Mouse (Mus musculus): ENCODE results near the gene Sp1. TPM values are rescaled to one million over a fixed set of nuclear protein-coding genes. Genes with fewer than 3 reads are reported as not detected.

Sp1 gene
- polyA plus RNA-seq, 1 experiment = 13.4 TPM

- Histone ChIP-seq H3K4me3 (ENCODE audit: insufficient read depth, poor library complexity, severe bottlenecking) (peak within 1 kb of the TSS; percentile 55), H3ac (ENCODE audit: control insufficient read depth, insufficient read length, low read depth) (peak within 1 kb of the TSS; percentile 50), H3K27me3 (ENCODE audit: control insufficient read depth, insufficient read depth, insufficient read length) (no peaks in the 10 kb centered on the region), H3K79me2 (ENCODE audit: control insufficient read depth, insufficient read depth) (peaks cover 35% of the 10 kb centered on the region), H3K36me3 (ENCODE audit: control insufficient read depth, insufficient read depth) (peaks cover 16% of the 10 kb centered on the region), H3K79me3 (ENCODE audit: low read depth) (peaks cover 14% of the 10 kb centered on the region)
- TF ChIP-seq CEBPB (IDR thresholded peaks at IDR 0.05; ENCODE audit: low read depth) (peak; percentile 95), MAX (IDR thresholded peaks at IDR 0.05) (peak; percentile 39), FOSL1 (IDR thresholded peaks at IDR 0.05; ENCODE audit: insufficient read depth, low read length, poor library complexity, severe bottlenecking) (no peak), MYOG (IDR thresholded peaks at IDR 0.05; ENCODE audit: control insufficient read depth, extremely low read depth, insufficient read length) (no peak), MYOD1 (IDR thresholded peaks at IDR 0.05; ENCODE audit: control insufficient read depth, insufficient read length, low read depth) (no peak), CTCF (IDR thresholded peaks at IDR 0.05; ENCODE audit: control insufficient read depth, insufficient read depth, insufficient read length) (peak; percentile 9), USF1 (IDR thresholded peaks at IDR 0.05; ENCODE audit: low read depth) (peak; percentile 30)
Observed at GRCm38 (mm10) chr15:102458904-102459317, 53.0 kb downstream of the Sp1 start, which contains the start of gene Prr13. Gene Prr13, plus strand, starts transcription at chr15:102459028.

DNA sequence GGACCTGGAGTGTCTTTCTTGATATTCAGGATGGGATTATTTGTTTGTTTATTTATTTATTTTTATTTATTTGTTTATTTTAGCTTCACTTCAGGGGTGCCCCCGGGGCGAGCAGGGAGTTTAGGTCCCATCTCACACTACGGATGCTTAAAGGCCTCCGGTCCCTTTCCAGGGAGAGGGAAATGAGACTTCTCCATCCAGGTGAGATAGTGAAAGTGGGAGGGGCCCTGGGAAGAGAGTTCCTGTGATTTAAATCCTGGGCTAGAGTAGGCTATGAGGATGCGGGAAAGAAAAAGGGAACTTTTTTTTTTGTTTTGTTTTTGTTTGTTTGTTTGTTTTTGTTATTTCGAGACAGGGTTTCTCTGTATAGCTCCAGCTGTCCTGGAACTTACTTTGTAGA, 53.4 kb downstream of the Sp1 start:
- peaks cover 35% of the 10 kb centered on the region for H3K79me2 ChIP-seq (ENCODE audit: control insufficient read depth, insufficient read depth)
- H3K27me3 ChIP-seq (ENCODE audit: control insufficient read depth, insufficient read depth, insufficient read length) = no peaks in the 10 kb centered on the region
- H3K79me3 ChIP-seq (ENCODE audit: low read depth) = peaks cover 14% of the 10 kb centered on the region
- peaks cover 16% of the 10 kb centered on the region for H3K36me3 ChIP-seq (ENCODE audit: control insufficient read depth, insufficient read depth)
- no peak for TF ChIP-seq MYOD1 (IDR thresholded peaks at IDR 0.05; ENCODE audit: control insufficient read depth, insufficient read length, low read depth)
- TF ChIP-seq CTCF (IDR thresholded peaks at IDR 0.05; ENCODE audit: control insufficient read depth, insufficient read depth, insufficient read length) = no peak
- no peak for TF ChIP-seq MAX (IDR thresholded peaks at IDR 0.05)
- no peak for TF ChIP-seq USF1 (IDR thresholded peaks at IDR 0.05; ENCODE audit: low read depth)
- TF ChIP-seq MYOG (IDR thresholded peaks at IDR 0.05; ENCODE audit: control insufficient read depth, extremely low read depth, insufficient read length) = no peak
- TF ChIP-seq FOSL1 (IDR thresholded peaks at IDR 0.05; ENCODE audit: insufficient read depth, low read length, poor library complexity, severe bottlenecking) = no peak
- no peak for TF ChIP-seq CEBPB (IDR thresholded peaks at IDR 0.05; ENCODE audit: low read depth)
- peak overlapping the region; percentile 50 for H3ac ChIP-seq (ENCODE audit: control insufficient read depth, insufficient read length, low read depth)
- peak overlapping the region; percentile 55 for H3K4me3 ChIP-seq (ENCODE audit: insufficient read depth, poor library complexity, severe bottlenecking)

DNA sequence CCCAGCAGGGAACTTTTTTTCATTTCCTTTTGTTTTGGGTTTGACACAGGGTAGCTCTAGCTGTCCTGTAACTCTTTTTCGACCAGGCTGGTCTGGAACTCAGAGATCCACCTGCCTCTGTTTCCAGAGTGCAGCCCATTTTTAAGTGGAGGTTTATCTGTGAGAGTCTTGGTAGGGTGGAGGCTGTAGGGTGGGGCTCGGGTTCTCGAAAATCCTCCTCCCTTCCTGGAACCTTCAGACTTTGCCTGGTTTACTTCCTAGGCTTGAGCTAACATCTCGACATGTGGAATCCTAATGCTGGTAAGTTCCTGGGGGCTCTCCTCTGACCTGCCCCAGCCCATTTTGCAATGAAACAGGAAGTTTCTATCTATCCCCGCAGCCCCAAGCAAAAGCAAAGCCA, 53.9 kb downstream of the Sp1 start:
- Histone ChIP-seq H3K4me3 (ENCODE audit: insufficient read depth, poor library complexity, severe bottlenecking) (peak overlapping the region; percentile 55), H3K27me3 (ENCODE audit: control insufficient read depth, insufficient read depth, insufficient read length) (no peaks in the 10 kb centered on the region), H3ac (ENCODE audit: control insufficient read depth, insufficient read length, low read depth) (no peak overlapping the region), H3K79me2 (ENCODE audit: control insufficient read depth, insufficient read depth) (peaks cover 35% of the 10 kb centered on the region), H3K36me3 (ENCODE audit: control insufficient read depth, insufficient read depth) (peaks cover 20% of the 10 kb centered on the region), H3K79me3 (ENCODE audit: low read depth) (peaks cover 14% of the 10 kb centered on the region)
- no peak for TF ChIP-seq MYOG (IDR thresholded peaks at IDR 0.05; ENCODE audit: control insufficient read depth, extremely low read depth, insufficient read length)
- no peak for TF ChIP-seq MYOD1 (IDR thresholded peaks at IDR 0.05; ENCODE audit: control insufficient read depth, insufficient read length, low read depth)
- no peak for TF ChIP-seq USF1 (IDR thresholded peaks at IDR 0.05; ENCODE audit: low read depth)
- TF ChIP-seq CTCF (IDR thresholded peaks at IDR 0.05; ENCODE audit: control insufficient read depth, insufficient read depth, insufficient read length) = no peak
- no peak for TF ChIP-seq CEBPB (IDR thresholded peaks at IDR 0.05; ENCODE audit: low read depth)
- TF ChIP-seq FOSL1 (IDR thresholded peaks at IDR 0.05; ENCODE audit: insufficient read depth, low read length, poor library complexity, severe bottlenecking) = no peak
- TF ChIP-seq MAX (IDR thresholded peaks at IDR 0.05) = no peak

GRCm38 (mm10) chr15:102460409-102460808, 54.5 kb downstream of the Sp1 start:
- H3ac ChIP-seq (ENCODE audit: control insufficient read depth, insufficient read length, low read depth) = no peak overlapping the region
- TF ChIP-seq MYOD1 (IDR thresholded peaks at IDR 0.05; ENCODE audit: control insufficient read depth, insufficient read length, low read depth) (no peak), CEBPB (IDR thresholded peaks at IDR 0.05; ENCODE audit: low read depth) (no peak), FOSL1 (IDR thresholded peaks at IDR 0.05; ENCODE audit: insufficient read depth, low read length, poor library complexity, severe bottlenecking) (no peak), MYOG (IDR thresholded peaks at IDR 0.05; ENCODE audit: control insufficient read depth, extremely low read depth, insufficient read length) (no peak), USF1 (IDR thresholded peaks at IDR 0.05; ENCODE audit: low read depth) (no peak), CTCF (IDR thresholded peaks at IDR 0.05; ENCODE audit: control insufficient read depth, insufficient read depth, insufficient read length) (no peak), MAX (IDR thresholded peaks at IDR 0.05) (no peak)
- peaks cover 35% of the 10 kb centered on the region for H3K79me2 ChIP-seq (ENCODE audit: control insufficient read depth, insufficient read depth)
- peak overlapping the region; percentile 55 for H3K4me3 ChIP-seq (ENCODE audit: insufficient read depth, poor library complexity, severe bottlenecking)
- no peaks in the 10 kb centered on the region for H3K27me3 ChIP-seq (ENCODE audit: control insufficient read depth, insufficient read depth, insufficient read length)
- peaks cover 14% of the 10 kb centered on the region for H3K79me3 ChIP-seq (ENCODE audit: low read depth)
- H3K36me3 ChIP-seq (ENCODE audit: control insufficient read depth, insufficient read depth) = peaks cover 25% of the 10 kb centered on the region

- peaks cover 35% of the 10 kb centered on the region for H3K79me2 ChIP-seq (ENCODE audit: control insufficient read depth, insufficient read depth)
- peak overlapping the region; percentile 55 for H3K4me3 ChIP-seq (ENCODE audit: insufficient read depth, poor library complexity, severe bottlenecking)
- TF ChIP-seq MYOD1 (IDR thresholded peaks at IDR 0.05; ENCODE audit: control insufficient read depth, insufficient read length, low read depth) (no peak), CTCF (IDR thresholded peaks at IDR 0.05; ENCODE audit: control insufficient read depth, insufficient read depth, insufficient read length) (no peak), USF1 (IDR thresholded peaks at IDR 0.05; ENCODE audit: low read depth) (peak; percentile 78)
- H3ac ChIP-seq (ENCODE audit: control insufficient read depth, insufficient read length, low read depth) = no peak overlapping the region
- H3K27me3 ChIP-seq (ENCODE audit: control insufficient read depth, insufficient read depth, insufficient read length) = no peaks in the 10 kb centered on the region
- peaks cover 14% of the 10 kb centered on the region for H3K79me3 ChIP-seq (ENCODE audit: low read depth)
- peaks cover 30% of the 10 kb centered on the region for H3K36me3 ChIP-seq (ENCODE audit: control insufficient read depth, insufficient read depth)
Observed at GRCm38 (mm10) chr15:102460971-102461370, 55.0 kb downstream of the Sp1 start.
